Mouse (Mus musculus): ENCODE measurements around the gene G430095P16Rik.

The G430095P16Rik gene

GRCm38 (mm10) chr8:84703466-84704249 lies 19.1 kb upstream of the G430095P16Rik start:
- DNase-seq = no peak

- DNase-seq = peak; percentile 68
Observed at GRCm38 (mm10) chr8:84704356-84704755, 18.5 kb upstream of the G430095P16Rik start.

- DNase-seq = no peak
Observed at GRCm38 (mm10) chr8:84704867-84705831, 17.7 kb upstream of the G430095P16Rik start.

GRCm38 (mm10) chr8:84705960-84706359 lies 16.8 kb upstream of the G430095P16Rik start:
- no peak for DNase-seq

- DNase-seq = no peak
Observed at GRCm38 (mm10) chr8:84706610-84707266, 16.1 kb upstream of the G430095P16Rik start.

- DNase-seq = no peak
Observed at GRCm38 (mm10) chr8:84707267-84707883, 15.4 kb upstream of the G430095P16Rik start.

GRCm38 (mm10) chr8:84708071-84708541 lies 14.7 kb upstream of the G430095P16Rik start:
- DNase-seq = no peak

GRCm38 (mm10) chr8:84708774-84709475 lies 13.9 kb upstream of the G430095P16Rik start:
- peak; percentile 84 for DNase-seq

- no peak for DNase-seq
Observed at GRCm38 (mm10) chr8:84709931-84710330, 12.9 kb upstream of the G430095P16Rik start.

- DNase-seq = no peak
Observed at GRCm38 (mm10) chr8:84711312-84711711, 11.5 kb upstream of the G430095P16Rik start.

- peak; percentile 34 for DNase-seq
Observed at GRCm38 (mm10) chr8:84711933-84712758, 10.7 kb upstream of the G430095P16Rik start.

- no peak for DNase-seq
Observed at GRCm38 (mm10) chr8:84712759-84713120, 10.1 kb upstream of the G430095P16Rik start.

GRCm38 (mm10) chr8:84713381-84713780 lies 9.4 kb upstream of the G430095P16Rik start:
- no peak for DNase-seq

GRCm38 (mm10) chr8:84714161-84714560 lies 8.6 kb upstream of the G430095P16Rik start:
- no peak for DNase-seq

- no peak for DNase-seq
Observed at GRCm38 (mm10) chr8:84715893-84716468, 6.8 kb upstream of the G430095P16Rik start.

- no peak for DNase-seq
Observed at GRCm38 (mm10) chr8:84716790-84717189, 6.0 kb upstream of the G430095P16Rik start.

- no peak for DNase-seq
Observed at GRCm38 (mm10) chr8:84718476-84718875, 4.3 kb upstream of the G430095P16Rik start.

GRCm38 (mm10) chr8:84718959-84719690 lies 3.7 kb upstream of the G430095P16Rik start:
- DNase-seq = no peak

GRCm38 (mm10) chr8:84722530-84722849 lies 317 bp upstream of the G430095P16Rik start:
- DNase-seq = no peak

GRCm38 (mm10) chr8:84723571-84723900 lies 729 bp downstream of the G430095P16Rik start:
- no peak for DNase-seq
